Mouse (Mus musculus): ENCODE measurements around the gene Bcl2l14.
A peak's percentile ranks its signal among the peaks of the same experiment; 100 is the strongest.

The Bcl2l14 gene

GRCm38 (mm10) chr6:134402914-134403683 is 7.0 kb downstream of the Bcl2l14 start:
- peak; percentile 43 for DNase-seq (ENCODE audit: low spot score)

GRCm38 (mm10) chr6:134403684-134404070 is 7.6 kb downstream of the Bcl2l14 start:
- no peak for DNase-seq (ENCODE audit: low spot score)

GRCm38 (mm10) chr6:134407226-134407625 is 11.1 kb downstream of the Bcl2l14 start:
- DNase-seq (ENCODE audit: low spot score) = no peak

- peak; percentile 23 for DNase-seq (ENCODE audit: low spot score)
Observed at GRCm38 (mm10) chr6:134413706-134414531, 17.8 kb downstream of the Bcl2l14 start.

- DNase-seq (ENCODE audit: low spot score) = no peak
Observed at GRCm38 (mm10) chr6:134414532-134414883, 18.4 kb downstream of the Bcl2l14 start.

GRCm38 (mm10) chr6:134416556-134417105 is 20.5 kb downstream of the Bcl2l14 start:
- DNase-seq (ENCODE audit: low spot score) = no peak

- no peak for DNase-seq (ENCODE audit: low spot score)
Observed at GRCm38 (mm10) chr6:134417886-134418285, 21.8 kb downstream of the Bcl2l14 start.

GRCm38 (mm10) chr6:134420375-134420774 is 24.3 kb downstream of the Bcl2l14 start:
- DNase-seq (ENCODE audit: low spot score) = no peak

GRCm38 (mm10) chr6:134421921-134422320 is 25.8 kb downstream of the Bcl2l14 start:
- DNase-seq (ENCODE audit: low spot score) = no peak

GRCm38 (mm10) chr6:134425216-134425717 is 29.1 kb downstream of the Bcl2l14 start:
- DNase-seq (ENCODE audit: low spot score) = peak; percentile 69

- DNase-seq (ENCODE audit: low spot score) = no peak
Observed at GRCm38 (mm10) chr6:134427165-134427564, 31.0 kb downstream of the Bcl2l14 start.

GRCm38 (mm10) chr6:134428455-134428854 is 32.3 kb downstream of the Bcl2l14 start:
- no peak for DNase-seq (ENCODE audit: low spot score)

GRCm38 (mm10) chr6:134430161-134430799 is 34.2 kb downstream of the Bcl2l14 start:
- DNase-seq (ENCODE audit: low spot score) = no peak

GRCm38 (mm10) chr6:134431583-134431982 is 35.5 kb downstream of the Bcl2l14 start:
- DNase-seq (ENCODE audit: low spot score) = no peak

GRCm38 (mm10) chr6:134433281-134433680 is 37.2 kb downstream of the Bcl2l14 start:
- DNase-seq (ENCODE audit: low spot score) = no peak

GRCm38 (mm10) chr6:134434044-134434443 is 37.9 kb downstream of the Bcl2l14 start:
- no peak for DNase-seq (ENCODE audit: low spot score)

GRCm38 (mm10) chr6:134434866-134435390 is 38.8 kb downstream of the Bcl2l14 start:
- DNase-seq (ENCODE audit: low spot score) = no peak

GRCm38 (mm10) chr6:134436955-134437354 is 40.8 kb downstream of the Bcl2l14 start:
- peak; percentile 50 for DNase-seq (ENCODE audit: low spot score)

GRCm38 (mm10) chr6:134439401-134440021 is 43.4 kb downstream of the Bcl2l14 start:
- DNase-seq (ENCODE audit: low spot score) = peak; percentile 23

- no peak for DNase-seq (ENCODE audit: low spot score)
Observed at GRCm38 (mm10) chr6:134440023-134440422, 43.9 kb downstream of the Bcl2l14 start.

GRCm38 (mm10) chr6:134441716-134442115 is 45.6 kb downstream of the Bcl2l14 start:
- DNase-seq (ENCODE audit: low spot score) = no peak
